Mouse (Mus musculus) gastrocnemius, adult 18-20 months (tissue): Measurements from ENCODE around the gene Igfals. TPM values are rescaled to one million over a fixed set of nuclear protein-coding genes. Genes with fewer than 3 reads are reported as not detected.

Experiments
- total RNA-seq, 2 experiments: library from RNA; stranded (reverse); gene quantifications; 2 replicates each; pipeline ENCODE4 v1.2.3; 2021

The Igfals gene
- total RNA-seq, 2 experiments from 2014 or later = 2.2 to 2.6 TPM

Other genes with a start within 250 kb of the Igfals start
- 100 to 1,000 TPM in 1 of 2 experiments, 10 to 100 TPM in 1; 83.2 to 105 TPM for gene Tsc2, start 233.4 kb upstream of the Igfals start, total RNA-seq
- 1 to 10 TPM; 2.5 to 3.5 TPM for gene Nthl1, start 233.3 kb upstream of the Igfals start, total RNA-seq
- gene Slc9a3r2, start 215.7 kb upstream of the Igfals start, total RNA-seq = 10 to 100 TPM; 31.8 to 55.0 TPM
- not detected for gene Npw, start 207.5 kb upstream of the Igfals start, total RNA-seq
- gene Zfp598, start 196.3 kb upstream of the Igfals start, total RNA-seq = 10 to 100 TPM; 23.1 to 25.4 TPM
- under 1 TPM in 1 of 2 experiments, not detected in 1; 0.14 TPM for gene Syngr3, start 176.0 kb upstream of the Igfals start, total RNA-seq
- gene Gfer, start 169.8 kb upstream of the Igfals start, total RNA-seq = 10 to 100 TPM; 41.1 to 48.3 TPM
- gene Noxo1, start 169.8 kb upstream of the Igfals start, total RNA-seq = under 1 TPM; 0.32 to 0.95 TPM
- 10 to 100 TPM; 15.4 to 16.0 TPM for gene Tbl3, start 158.3 kb upstream of the Igfals start, total RNA-seq
- not detected for gene Rnf151, start 147.9 kb upstream of the Igfals start, total RNA-seq
- gene Rps2, start 147.9 kb upstream of the Igfals start, total RNA-seq = 100 to 1,000 TPM; 548 to 574 TPM
- gene Ndufb10, start 141.5 kb upstream of the Igfals start, total RNA-seq = 100 to 1,000 TPM; 428 to 481 TPM
- 100 to 1,000 TPM; 764 to 767 TPM for gene Rpl3l, start 138.2 kb upstream of the Igfals start, total RNA-seq
- gene Msrb1, start 129.4 kb upstream of the Igfals start, total RNA-seq = 100 to 1,000 TPM; 139 to 179 TPM
- gene Hs3st6, start 113.0 kb upstream of the Igfals start, total RNA-seq = not detected
- not detected for gene Meiob, start 61.7 kb upstream of the Igfals start, total RNA-seq
- 10 to 100 TPM; 67.9 to 72.7 TPM for gene Hagh, start 25.9 kb upstream of the Igfals start, total RNA-seq
- 10 to 100 TPM; 45.2 to 48.3 TPM for gene Fahd1, start 15.6 kb upstream of the Igfals start, total RNA-seq
- 10 to 100 TPM; 11.0 to 11.1 TPM for gene Nubp2, start 20.4 kb downstream of the Igfals start, total RNA-seq
- 10 to 100 TPM; 29.7 to 37.9 TPM for gene Spsb3, start 20.6 kb downstream of the Igfals start, total RNA-seq
- gene Eme2, start 29.1 kb downstream of the Igfals start, total RNA-seq = 1 to 10 TPM; 6.5 to 8.4 TPM
- 10 to 100 TPM; 79.4 to 86.3 TPM for gene Mrps34, start 29.1 kb downstream of the Igfals start, total RNA-seq
- gene Nme3, start 30.5 kb downstream of the Igfals start, total RNA-seq = 10 to 100 TPM; 11.8 to 12.3 TPM
- gene Mapk8ip3, start 71.0 kb downstream of the Igfals start, total RNA-seq = 10 to 100 TPM; 13.2 to 14.5 TPM
- gene Jpt2, start 94.7 kb downstream of the Igfals start, total RNA-seq = 1 to 10 TPM; 3.9 to 5.9 TPM
- gene Cramp1l, start 149.8 kb downstream of the Igfals start, total RNA-seq = 1 to 10 TPM; 6.8 to 7.6 TPM
- gene Ift140, start 150.1 kb downstream of the Igfals start, total RNA-seq = 1 to 10 TPM; 1.9 to 2.1 TPM
- 10 to 100 TPM; 10.8 to 18.8 TPM for gene Tmem204, start 217.6 kb downstream of the Igfals start, total RNA-seq
- 1 to 10 TPM; 4.0 to 6.0 TPM for gene Telo2, start 250.0 kb downstream of the Igfals start, total RNA-seq